Mouse (Mus musculus): ENCODE results near the gene Mzt1. TPM values are rescaled to one million over a fixed set of nuclear protein-coding genes. Genes with fewer than 3 reads are reported as not detected.

Mzt1 gene
- polyA plus RNA-seq, 1 experiment from 2014 or later: 128 TPM

- Histone ChIP-seq H3K4me1 (no peaks in the 10 kb centered on the region), H3K4me2 (replicated peaks) (no peak within 1 kb of the TSS), H3K27ac (replicated peaks) (no peak within 1 kb of the TSS), H3K9me3 (no peaks in the 10 kb centered on the region), H3K36me3 (no peaks in the 10 kb centered on the region), H3K27me3 (no peaks in the 10 kb centered on the region), H3K9ac (replicated peaks) (no peak within 1 kb of the TSS), H3K4me3 (no peak within 1 kb of the TSS)
- ATAC-seq (replicated peaks): no peak
- 94% methylated on average over 7 of the region's 7 CpGs for WGBS
Measured at GRCm38 (mm10) chr14:98994218-98994617, 51.7 kb downstream of the Mzt1 start, which contains the start of gene Rpl36a-ps1. Rpl36a-ps1 (minus strand) TSS chr14:98994318.

DNA sequence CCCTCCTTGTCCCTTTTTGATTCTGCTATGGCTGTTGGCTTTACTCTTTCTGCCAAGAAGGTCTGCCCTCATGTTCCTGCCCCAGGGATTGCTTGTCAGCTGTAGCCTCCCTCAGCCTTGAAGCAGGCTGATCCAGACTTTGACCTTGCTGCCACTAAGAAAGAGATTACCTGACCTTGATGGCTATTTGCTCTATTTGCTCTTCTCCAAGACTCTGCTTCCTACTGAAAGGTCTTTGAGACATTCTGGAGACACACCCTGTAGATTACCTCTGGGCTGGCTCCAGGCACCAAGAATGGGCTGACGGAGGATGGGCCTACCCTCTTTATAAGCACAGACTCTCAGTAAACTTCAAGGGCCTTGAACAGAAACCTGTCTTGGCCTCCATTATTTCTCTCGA is 53.5 kb downstream of the Mzt1 start:
- Histone ChIP-seq H3K9me3 (no peaks in the 10 kb centered on the region), H3K4me2 (replicated peaks) (no peak overlapping the region), H3K9ac (replicated peaks) (no peak overlapping the region), H3K27me3 (no peaks in the 10 kb centered on the region), H3K4me3 (no peak overlapping the region), H3K36me3 (no peaks in the 10 kb centered on the region), H3K27ac (replicated peaks) (no peak overlapping the region), H3K4me1 (no peaks in the 10 kb centered on the region)
- 96% methylated on average over 2 of the region's 2 CpGs for WGBS
- ATAC-seq (replicated peaks): no peak

- 75% methylated on average over 3 of the region's 3 CpGs for WGBS
- no peaks in the 10 kb centered on the region for H3K36me3 ChIP-seq
- no peaks in the 10 kb centered on the region for H3K4me1 ChIP-seq
- no peak overlapping the region for H3K4me3 ChIP-seq
- H3K27me3 ChIP-seq: no peaks in the 10 kb centered on the region
- no peak overlapping the region for H3K9ac ChIP-seq (replicated peaks)
- no peak overlapping the region for H3K4me2 ChIP-seq (replicated peaks)
- no peak for ATAC-seq (replicated peaks)
- no peaks in the 10 kb centered on the region for H3K9me3 ChIP-seq
- no peak overlapping the region for H3K27ac ChIP-seq (replicated peaks)
Measured at GRCm38 (mm10) chr14:98990636-98991035, 55.3 kb downstream of the Mzt1 start.

GRCm38 (mm10) chr14:98989818-98990217 is 56.1 kb downstream of the Mzt1 start:
- H3K4me1 ChIP-seq: no peaks in the 10 kb centered on the region
- no peak overlapping the region for H3K4me2 ChIP-seq (replicated peaks)
- no peaks in the 10 kb centered on the region for H3K36me3 ChIP-seq
- no peak overlapping the region for H3K4me3 ChIP-seq
- H3K27ac ChIP-seq (replicated peaks): no peak overlapping the region
- no peaks in the 10 kb centered on the region for H3K27me3 ChIP-seq
- no peaks in the 10 kb centered on the region for H3K9me3 ChIP-seq
- no peak for ATAC-seq (replicated peaks)
- H3K9ac ChIP-seq (replicated peaks): no peak overlapping the region
- WGBS: 38% methylated on average over 3 of the region's 3 CpGs

Other genes with a start within 250 kb of the Mzt1 start
- 1.1 TPM in 1 of 2 replicates, not detected in the other for gene Rpl36a-ps1, start 51.8 kb downstream of the Mzt1 start, polyA plus RNA-seq (2015; fragmentation: Nextera tagmentation; extraction: Ambion mirVana)
- gene Bora, start 88 bp upstream of the Mzt1 start, polyA plus RNA-seq (2015; fragmentation: Nextera tagmentation; extraction: Ambion mirVana): 26.1 and 27.9 TPM in 2 replicates
- gene Pibf1, start 53.3 kb upstream of the Mzt1 start, polyA plus RNA-seq (2015; fragmentation: Nextera tagmentation; extraction: Ambion mirVana): 19.6 and 22.2 TPM in 2 replicates
- gene Dis3, start 53.6 kb upstream of the Mzt1 start, polyA plus RNA-seq (2015; fragmentation: Nextera tagmentation; extraction: Ambion mirVana): 24.7 and 28.5 TPM in 2 replicates